In genomic region chr3:80567514-80567913, GRCm38 (mm10) we compare ENCODE assay signal across 18 mouse cellular contexts.
"Had no signal": no experiment of that assay in that cellular context is flagged by ENCODE, and none has a peak within 500 bp of the region (broad histone marks: within the 10 kb centered on the region; RNA-seq: fewer than 3 reads in every experiment).

No protein-coding gene starts in this region.

- ATAC-seq: liver, embryonic 12.5 days had no signal

- H3K4me3 ChIP-seq: limb, embryonic 10.5 days; limb, embryonic 13.5 days; liver, embryonic 12.5 days; liver, embryonic 15.5 days; lung, embryonic 15.5 days; megakaryocyte, embryonic 14.5 days; midbrain, embryonic 10.5 days; neural tube, embryonic 12.5 days; neural tube, embryonic 15.5 days had no signal

- H3K4me1 ChIP-seq: limb, embryonic 10.5 days; limb, embryonic 13.5 days; liver, embryonic 12.5 days; liver, embryonic 15.5 days; lung, embryonic 15.5 days; megakaryocyte, embryonic 14.5 days; midbrain, embryonic 10.5 days; neural tube, embryonic 12.5 days; neural tube, embryonic 15.5 days had no signal

- H3K27me3 ChIP-seq: limb, embryonic 13.5 days; liver, embryonic 12.5 days; liver, embryonic 15.5 days; lung, embryonic 15.5 days; megakaryocyte, embryonic 14.5 days; neural tube, embryonic 12.5 days; neural tube, embryonic 15.5 days had no signal

- H3K9me3 ChIP-seq: limb, embryonic 10.5 days; limb, embryonic 13.5 days; liver, embryonic 12.5 days; liver, embryonic 15.5 days; lung, embryonic 15.5 days; midbrain, embryonic 10.5 days; neural tube, embryonic 12.5 days; neural tube, embryonic 15.5 days had no signal

- H3K4me2 ChIP-seq: limb, embryonic 13.5 days; liver, embryonic 12.5 days; liver, embryonic 15.5 days; lung, embryonic 15.5 days; neural tube, embryonic 12.5 days; neural tube, embryonic 15.5 days had no signal

- H3K27ac ChIP-seq: kidney, postnatal 0 days; limb, embryonic 10.5 days; limb, embryonic 13.5 days; liver, embryonic 12.5 days; liver, embryonic 15.5 days; lung, embryonic 15.5 days; midbrain, embryonic 10.5 days; neural tube, embryonic 12.5 days; neural tube, embryonic 15.5 days had no signal

- H3K9ac ChIP-seq: limb, embryonic 13.5 days; liver, embryonic 12.5 days; liver, embryonic 15.5 days; lung, embryonic 15.5 days; neural tube, embryonic 12.5 days; neural tube, embryonic 15.5 days had no signal

- DNase-seq: kidney, postnatal 25 days; liver; lung, adult 18-20 months; lung, postnatal 10 days; lung, postnatal 36 days; right cerebral cortex, adult 18-20 months; thymus, adult 18-20 months; thymus, postnatal 36 days had no signal

- H3K36me3 ChIP-seq: limb, embryonic 10.5 days; limb, embryonic 13.5 days; liver, embryonic 12.5 days; liver, embryonic 15.5 days; lung, embryonic 15.5 days; midbrain, embryonic 10.5 days; neural tube, embryonic 12.5 days; neural tube, embryonic 15.5 days had no signal
